Comparison of ENCODE assay signal across 17 mouse cellular contexts in genomic region chr3:135191861-135192260, GRCm38 (mm10). TPM values are rescaled to one million over a fixed set of nuclear protein-coding genes. Genes with fewer than 3 reads are reported as not detected.
DNase-seq lines count a peak whose midpoint lies in the region; ATAC-seq lines count a peak whose summit lies in the region.
"Had no signal": no experiment of that assay in that cellular context is flagged by ENCODE, and none has a peak within 500 bp of the region (broad histone marks: within the 10 kb centered on the region; RNA-seq: fewer than 3 reads in every experiment).

No protein-coding gene starts in this region.

- no peak overlapping the region for H3K9ac ChIP-seq in heart, embryonic 12.5 days
- H3K9ac ChIP-seq: forebrain, embryonic 15.5 days; kidney, embryonic 15.5 days; neural tube, embryonic 12.5 days had no signal

- no peaks in the 10 kb centered on the region for H3K27me3 ChIP-seq in embryonic facial prominence, embryonic 10.5 days (replicated peaks; ENCODE audit: low read depth, poor library complexity, severe bottlenecking)
- H3K27me3 ChIP-seq in heart, embryonic 12.5 days (replicated peaks): no peaks in the 10 kb centered on the region
- H3K27me3 ChIP-seq: forebrain, embryonic 15.5 days; kidney, embryonic 15.5 days; neural tube, embryonic 12.5 days had no signal

- H3K4me2 ChIP-seq in heart, embryonic 12.5 days: no peak overlapping the region
- H3K4me2 ChIP-seq: forebrain, embryonic 15.5 days; kidney, embryonic 15.5 days; neural tube, embryonic 12.5 days had no signal

- no peaks in the 10 kb centered on the region for H3K9me3 ChIP-seq in embryonic facial prominence, embryonic 10.5 days
- peaks cover under 1% of the 10 kb centered on the region; the same call in 1 of the 2 replicates for H3K9me3 ChIP-seq in heart, embryonic 12.5 days (replicated peaks)
- H3K9me3 ChIP-seq: forebrain, embryonic 15.5 days; G1E; kidney, embryonic 15.5 days; neural tube, embryonic 12.5 days had no signal

- WGBS in embryonic facial prominence, embryonic 10.5 days: 84% methylated on average over 6 of the region's 6 CpGs
- WGBS in heart, embryonic 12.5 days: 76% methylated on average over 6 of the region's 6 CpGs

- H3K4me3 ChIP-seq in embryonic facial prominence, embryonic 10.5 days: no peak overlapping the region
- no peak overlapping the region for H3K4me3 ChIP-seq in heart, embryonic 12.5 days
- H3K4me3 ChIP-seq: forebrain, embryonic 15.5 days; kidney, embryonic 15.5 days; neural tube, embryonic 12.5 days had no signal

- no peaks in the 10 kb centered on the region for H3K36me3 ChIP-seq in embryonic facial prominence, embryonic 10.5 days (replicated peaks)
- H3K36me3 ChIP-seq in heart, embryonic 12.5 days: no peaks in the 10 kb centered on the region
- H3K36me3 ChIP-seq: forebrain, embryonic 15.5 days; G1E; kidney, embryonic 15.5 days; neural tube, embryonic 12.5 days had no signal

- H3K27ac ChIP-seq in embryonic facial prominence, embryonic 10.5 days (replicated peaks): no peak overlapping the region
- no peak overlapping the region for H3K27ac ChIP-seq in heart, embryonic 12.5 days (ENCODE audit: poor library complexity, severe bottlenecking)
- H3K27ac ChIP-seq: forebrain, embryonic 15.5 days; kidney, embryonic 15.5 days; neural tube, embryonic 12.5 days had no signal

- ATAC-seq in CD4-positive, CD25-positive, alpha-beta regulatory T cell, adult 4 months: peak; percentile 62
- peak; percentile 60 for ATAC-seq in inflammation-experienced regulatory T-cells, adult 6 months
- no peak for ATAC-seq in heart, embryonic 12.5 days (ENCODE audit: insufficient number of reproducible peaks, low FRiP score)
- ATAC-seq: forebrain, embryonic 15.5 days had no signal

- DNase-seq in layer of hippocampus, adult 9-11 months: peak; percentile 48
- no peak for DNase-seq in layer of hippocampus, adult 18-20 months (ENCODE audit: low spot score in 2 of 2)
- peak; percentile 13 for DNase-seq in spleen, adult 12 weeks (ENCODE audit: low spot score)
- DNase-seq in gastrocnemius, postnatal 10 days: no peak
- DNase-seq in embryonic facial prominence, embryonic 10.5 days (ENCODE audit: low spot score): no peak
- DNase-seq: adrenal gland, adult 2 months; cerebellum, postnatal 10 days; heart, postnatal 4 days; lung, adult 2 months; right cerebral cortex, postnatal 14 days had no signal

- H3K4me1 ChIP-seq in embryonic facial prominence, embryonic 10.5 days: no peaks in the 10 kb centered on the region
- H3K4me1 ChIP-seq in heart, embryonic 12.5 days (replicated peaks): no peaks in the 10 kb centered on the region
- H3K4me1 ChIP-seq: forebrain, embryonic 15.5 days; kidney, embryonic 15.5 days; neural tube, embryonic 12.5 days had no signal

RNA-seq across cellular contexts. Expression of gene Cenpe, which starts 20.5 kb away (rescaled TPM):
- total RNA-seq in layer of hippocampus, adult 18-20 months (2021): 1 to 10 TPM; 2.1 to 2.2 TPM
- polyA plus RNA-seq in CD4-positive, CD25-positive, alpha-beta regulatory T cell, adult 4 months (2017; shearing (Covaris generic)): 1 to 10 TPM; 2.4 to 3.8 TPM
- 10 to 100 TPM in 1 of 3 experiments, 1 to 10 TPM in 2; 2.1 to 27.9 (median 3.4) TPM for polyA plus RNA-seq in inflammation-experienced regulatory T-cells, adult 6 months (2017; shearing (Covaris generic))
- 1 to 10 TPM; 3.6 to 5.0 TPM for total RNA-seq in gastrocnemius, postnatal 10 days (2021)
- 35.8 and 39.4 TPM in 2 replicates for polyA plus RNA-seq in embryonic facial prominence, embryonic 10.5 days (2016; fragmentation: Nextera tagmentation; extraction: Ambion mirVana)
- polyA plus RNA-seq in heart, embryonic 12.5 days (2016; fragmentation: Nextera tagmentation; extraction: Ambion mirVana): 21.9 and 23.6 TPM in 2 replicates

Comparison
In these comparisons a context has a peak if more than half of its experiments do, and no peak if none do; other contexts are left out.
1. DNase-seq: peak in layer of hippocampus, adult 9-11 months (single experiment) and spleen, adult 12 weeks (single experiment); none in layer of hippocampus, adult 18-20 months (0 of 2), gastrocnemius, postnatal 10 days (single experiment) and embryonic facial prominence, embryonic 10.5 days (single experiment).